Mouse (Mus musculus) liver, adult 2 months (tissue): Measurements from ENCODE around the gene Tmem214.

Experiments
- CTCF ChIP-seq: fragments of 200-500 bp; IDR thresholded peaks from 2 replicates; pipeline ENCODE4 v1.5.1; 2011; ENCODE audit warnings: low read depth, low read length, control low read depth
- POLR2A ChIP-seq: fragments of 200-500 bp; IDR thresholded peaks from 2 replicates; pipeline ENCODE4 v1.6.1; 2011; ENCODE audit warnings: low read length, control low read depth; ENCODE audit not compliant: insufficient read depth; ENCODE audit errors: extremely low read depth

DNA sequence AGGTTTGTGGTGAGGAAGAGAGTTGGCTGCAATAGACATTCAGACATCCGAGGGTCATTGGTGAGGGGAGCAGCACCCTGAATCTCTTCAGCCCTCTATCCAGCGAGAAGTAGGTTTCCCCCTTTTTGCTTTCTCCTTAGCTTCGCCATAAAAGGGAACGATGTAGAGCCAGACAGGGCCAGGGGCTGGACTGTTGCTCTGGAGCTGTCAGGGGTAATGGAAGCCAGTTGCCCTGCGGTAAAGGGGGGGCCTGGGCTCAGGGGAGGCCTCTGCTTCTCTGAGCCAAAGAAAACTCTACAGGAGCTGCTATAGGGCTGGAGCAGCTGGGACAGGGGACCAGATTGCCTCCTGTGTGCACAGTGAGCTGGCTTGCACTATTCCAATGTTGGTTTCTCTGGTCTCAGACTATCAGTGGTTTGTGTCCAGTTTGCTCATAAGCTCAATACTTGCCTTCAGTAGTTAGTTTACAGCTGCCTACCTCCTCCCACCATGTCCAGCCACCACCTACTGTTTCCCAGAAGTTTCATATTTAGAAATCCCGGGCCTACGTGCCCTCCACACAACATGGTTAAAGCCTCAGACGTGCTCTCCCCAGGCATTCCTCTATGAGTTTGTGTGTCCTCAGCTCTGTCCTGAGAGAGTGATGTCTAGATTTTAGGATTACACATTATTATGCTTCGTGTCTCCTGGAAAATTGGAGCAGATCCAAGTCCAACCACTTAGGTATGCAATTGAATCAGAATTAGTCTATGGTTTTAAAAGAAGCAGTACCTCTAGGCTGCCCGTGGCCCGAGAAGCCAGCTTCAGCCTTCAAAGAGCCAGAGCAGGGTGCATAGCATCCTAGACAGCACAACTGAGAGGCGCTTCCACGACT is 40.9 kb downstream of the Tmem214 start:
- TF ChIP-seq CTCF, result no peak
- no peak for TF ChIP-seq POLR2A
